Mouse (Mus musculus): ENCODE data around the gene Cyb5r3. TPM values are rescaled to one million over a fixed set of nuclear protein-coding genes. Genes with fewer than 3 reads are reported as not detected.

The Cyb5r3 gene
- polyA plus RNA-seq, 1 experiment from 2014 or later, result 125 TPM

DNA sequence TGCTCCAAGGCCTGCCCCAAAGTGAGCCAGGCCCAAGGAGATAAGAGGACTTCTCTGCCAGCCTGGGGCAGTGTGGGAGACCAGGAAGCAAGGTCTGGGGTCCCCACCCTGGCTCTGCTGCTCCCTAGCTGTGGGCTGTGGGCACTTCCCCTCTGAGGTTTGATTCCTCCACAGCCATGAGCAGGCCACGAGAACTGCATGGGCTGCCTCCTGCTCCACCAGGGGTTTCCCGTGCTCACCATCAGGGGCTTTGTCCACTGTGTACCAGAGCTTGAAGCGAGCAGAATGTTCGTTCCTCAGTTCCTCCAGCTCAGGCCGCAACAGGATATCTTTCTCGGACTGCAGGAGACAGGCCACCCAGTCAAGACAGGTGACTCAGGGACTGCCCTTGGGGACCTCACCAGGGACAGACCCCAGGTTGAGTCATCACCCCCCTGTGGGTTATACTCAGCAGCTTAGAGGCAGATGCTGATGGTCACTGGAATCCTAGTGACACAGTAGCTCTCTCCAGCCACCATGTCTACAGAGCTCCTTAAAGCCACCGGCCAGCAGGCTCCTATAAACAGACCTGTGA is 13.7 kb downstream of the Cyb5r3 start:
- Histone ChIP-seq H3K9me3 (ENCODE audit: control insufficient read depth, low read length) (no peaks in the 10 kb centered on the region), H3K4me3 (ENCODE audit: low read depth, low read length) (no peak overlapping the region), H3K4me1 (ENCODE audit: control insufficient read depth, insufficient read depth, low read length) (no peaks in the 10 kb centered on the region), H3K27me3 (replicated peaks; ENCODE audit: control insufficient read depth, insufficient read depth, low read length) (no peaks in the 10 kb centered on the region), H3K36me3 (ENCODE audit: control insufficient read depth, insufficient read depth, low read length) (peaks cover 63% of the 10 kb centered on the region), H3K9ac (ENCODE audit: low read depth, low read length) (no peak overlapping the region), H3K4me2 (ENCODE audit: low read depth, low read length) (no peak overlapping the region), H3K27ac (replicated peaks; ENCODE audit: low read depth, low read length) (no peak overlapping the region)
- ATAC-seq (ENCODE audit: low read depth), result no peak
- 96% methylated on average over 7 of the region's 7 CpGs for WGBS
- DNase-seq (ENCODE audit: low spot score), result no peak

DNA sequence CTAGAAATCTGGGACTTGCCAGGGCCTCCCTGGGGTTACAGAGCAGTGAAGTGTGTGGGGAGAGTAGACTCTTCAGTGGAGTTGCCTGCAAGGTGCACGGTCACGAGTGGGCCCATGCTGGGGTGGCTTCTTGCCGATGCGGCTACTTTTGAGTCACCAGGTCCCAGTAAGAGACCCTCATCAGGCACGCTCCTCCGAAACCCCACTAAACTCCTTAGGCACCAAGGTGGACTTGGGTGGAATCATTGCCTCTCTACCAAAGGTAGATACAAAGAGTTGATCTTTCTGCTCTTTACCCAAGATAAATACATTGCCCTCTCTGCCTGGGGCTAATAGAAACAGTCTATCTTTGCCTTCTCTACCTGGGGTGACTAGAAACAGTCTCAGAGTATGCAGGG is 14.7 kb downstream of the Cyb5r3 start:
- Histone ChIP-seq H3K4me1 (ENCODE audit: control insufficient read depth, insufficient read depth, low read length) (no peaks in the 10 kb centered on the region), H3K9me3 (ENCODE audit: control insufficient read depth, low read length) (no peaks in the 10 kb centered on the region), H3K27me3 (replicated peaks; ENCODE audit: control insufficient read depth, insufficient read depth, low read length) (no peaks in the 10 kb centered on the region), H3K4me3 (ENCODE audit: low read depth, low read length) (no peak overlapping the region), H3K36me3 (ENCODE audit: control insufficient read depth, insufficient read depth, low read length) (peaks cover 66% of the 10 kb centered on the region), H3K4me2 (ENCODE audit: low read depth, low read length) (no peak overlapping the region), H3K27ac (replicated peaks; ENCODE audit: low read depth, low read length) (no peak overlapping the region), H3K9ac (ENCODE audit: low read depth, low read length) (no peak overlapping the region)
- WGBS, result 96% methylated on average over 6 of the region's 6 CpGs
- ATAC-seq (ENCODE audit: low read depth) (no peak), DNase-seq (ENCODE audit: low spot score) (no peak)

DNA sequence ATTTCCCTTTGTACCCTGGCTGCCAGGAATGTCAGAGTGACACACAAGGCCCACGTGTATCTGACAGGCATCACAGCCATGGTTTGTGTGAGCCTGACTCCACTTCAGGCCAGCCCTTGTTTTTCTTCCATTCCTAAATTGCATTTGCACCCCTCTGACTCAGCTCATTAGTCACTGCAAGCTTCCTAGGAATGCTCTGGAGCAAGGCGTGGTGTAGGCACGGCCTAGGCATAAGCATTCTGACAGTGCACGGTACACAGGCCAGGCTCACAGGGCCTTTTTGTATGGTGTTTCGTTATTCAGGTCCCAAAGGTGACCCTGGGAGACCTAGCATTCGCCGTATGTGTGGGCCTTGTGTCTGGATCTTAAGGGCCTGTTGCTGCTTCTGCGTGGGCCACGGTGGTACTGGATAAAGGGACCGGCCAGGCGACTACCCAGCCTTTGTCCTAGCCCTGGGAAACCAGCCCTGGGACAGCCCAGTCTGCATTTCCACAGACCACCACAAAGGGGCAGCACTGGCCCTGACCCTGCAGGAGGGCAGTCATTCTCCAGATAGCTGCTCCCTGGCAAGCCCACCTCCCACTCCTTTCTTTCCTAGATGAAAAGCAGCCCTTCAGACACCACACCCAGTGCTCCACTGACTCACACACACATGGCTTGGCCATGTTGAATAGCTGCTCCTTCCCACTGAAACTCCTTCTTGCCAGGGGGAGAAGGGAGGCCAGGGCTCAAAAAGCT is 15.3 kb downstream of the Cyb5r3 start:
- Histone ChIP-seq H3K27ac (replicated peaks; ENCODE audit: low read depth, low read length) (no peak overlapping the region), H3K4me1 (ENCODE audit: control insufficient read depth, insufficient read depth, low read length) (no peaks in the 10 kb centered on the region), H3K27me3 (replicated peaks; ENCODE audit: control insufficient read depth, insufficient read depth, low read length) (no peaks in the 10 kb centered on the region), H3K9me3 (ENCODE audit: control insufficient read depth, low read length) (no peaks in the 10 kb centered on the region), H3K4me2 (ENCODE audit: low read depth, low read length) (no peak overlapping the region), H3K9ac (ENCODE audit: low read depth, low read length) (no peak overlapping the region), H3K4me3 (ENCODE audit: low read depth, low read length) (no peak overlapping the region), H3K36me3 (ENCODE audit: control insufficient read depth, insufficient read depth, low read length) (peaks cover 65% of the 10 kb centered on the region)
- ATAC-seq (ENCODE audit: low read depth), result no peak
- 75% methylated on average over 11 of the region's 11 CpGs for WGBS
- DNase-seq (ENCODE audit: low spot score), result peak; percentile 42

GRCm38 (mm10) chr15:83155672-83156419 is 16.5 kb downstream of the Cyb5r3 start:
- peak; percentile 9; the same call in 1 of the 2 replicates for ATAC-seq (ENCODE audit: low read depth)

DNA sequence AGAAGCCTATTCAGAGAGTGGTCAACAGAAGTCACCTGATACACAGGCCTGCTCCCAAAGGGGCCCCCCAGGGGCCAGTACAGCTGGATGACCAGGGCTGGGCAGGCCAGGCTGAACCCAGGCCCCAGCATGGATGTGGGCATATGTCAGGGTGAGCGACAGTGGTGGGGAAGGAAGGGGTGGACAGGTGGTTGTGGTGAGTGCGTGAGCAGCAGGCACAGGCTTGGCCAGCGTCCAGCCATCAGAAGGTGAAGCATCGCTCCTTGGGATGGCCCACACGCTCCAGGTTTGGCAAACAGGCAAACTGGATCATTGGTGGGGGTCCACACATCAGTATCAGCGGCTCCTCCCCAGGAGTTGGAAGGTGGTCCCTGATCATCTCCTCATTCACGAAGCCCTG is 18.1 kb downstream of the Cyb5r3 start:
- H3K27me3 ChIP-seq (replicated peaks; ENCODE audit: control insufficient read depth, insufficient read depth, low read length), result no peaks in the 10 kb centered on the region
- ATAC-seq (ENCODE audit: low read depth), result no peak
- H3K36me3 ChIP-seq (ENCODE audit: control insufficient read depth, insufficient read depth, low read length), result peaks cover 41% of the 10 kb centered on the region
- H3K4me2 ChIP-seq (ENCODE audit: low read depth, low read length), result no peak overlapping the region
- no peak overlapping the region for H3K27ac ChIP-seq (replicated peaks; ENCODE audit: low read depth, low read length)
- WGBS, result 93% methylated on average over 7 of the region's 7 CpGs
- H3K4me1 ChIP-seq (ENCODE audit: control insufficient read depth, insufficient read depth, low read length), result 0 out of 2 replicates have a peak, but pooled peaks cover 4% of the 10 kb centered on the region
- no peak overlapping the region for H3K9ac ChIP-seq (ENCODE audit: low read depth, low read length)
- no peak overlapping the region for H3K4me3 ChIP-seq (ENCODE audit: low read depth, low read length)
- no peaks in the 10 kb centered on the region for H3K9me3 ChIP-seq (ENCODE audit: control insufficient read depth, low read length)
- DNase-seq (ENCODE audit: low spot score), result no peak

More at GRCm38 (mm10) chr15:83155672-83156419, 16.5 kb downstream of the Cyb5r3 start:
- 51% methylated on average over 6 of the region's 6 CpGs for WGBS
- Histone ChIP-seq H3K9ac (ENCODE audit: low read depth, low read length) (peak overlapping the region; percentile 8; the same call in 1 of the 2 replicates), H3K27ac (replicated peaks; ENCODE audit: low read depth, low read length) (no peak overlapping the region), H3K4me3 (ENCODE audit: low read depth, low read length) (no peak overlapping the region), H3K4me2 (ENCODE audit: low read depth, low read length) (no peak overlapping the region), H3K27me3 (replicated peaks; ENCODE audit: control insufficient read depth, insufficient read depth, low read length) (no peaks in the 10 kb centered on the region), H3K9me3 (ENCODE audit: control insufficient read depth, low read length) (no peaks in the 10 kb centered on the region), H3K36me3 (ENCODE audit: control insufficient read depth, insufficient read depth, low read length) (peaks cover 55% of the 10 kb centered on the region), H3K4me1 (ENCODE audit: control insufficient read depth, insufficient read depth, low read length) (no peaks in the 10 kb centered on the region)
- no peak for DNase-seq (ENCODE audit: low spot score)

GRCm38 (mm10) chr15:83150694-83151093 is 21.7 kb downstream of the Cyb5r3 start:
- H3K4me3 ChIP-seq (ENCODE audit: low read depth, low read length), result no peak overlapping the region
- peaks cover 11% of the 10 kb centered on the region; the same call in 1 of the 2 replicates for H3K4me1 ChIP-seq (ENCODE audit: control insufficient read depth, insufficient read depth, low read length)
- H3K4me2 ChIP-seq (ENCODE audit: low read depth, low read length), result no peak overlapping the region
- no peaks in the 10 kb centered on the region for H3K9me3 ChIP-seq (ENCODE audit: control insufficient read depth, low read length)
- H3K27ac ChIP-seq (replicated peaks; ENCODE audit: low read depth, low read length), result peak overlapping the region; percentile 7
- WGBS, result 86% methylated on average over 4 of the region's 4 CpGs
- H3K27me3 ChIP-seq (replicated peaks; ENCODE audit: control insufficient read depth, insufficient read depth, low read length), result no peaks in the 10 kb centered on the region
- peaks cover 31% of the 10 kb centered on the region for H3K36me3 ChIP-seq (ENCODE audit: control insufficient read depth, insufficient read depth, low read length)
- DNase-seq (ENCODE audit: low spot score) (no peak), ATAC-seq (ENCODE audit: low read depth) (no peak)
- no peak overlapping the region for H3K9ac ChIP-seq (ENCODE audit: low read depth, low read length)

DNA sequence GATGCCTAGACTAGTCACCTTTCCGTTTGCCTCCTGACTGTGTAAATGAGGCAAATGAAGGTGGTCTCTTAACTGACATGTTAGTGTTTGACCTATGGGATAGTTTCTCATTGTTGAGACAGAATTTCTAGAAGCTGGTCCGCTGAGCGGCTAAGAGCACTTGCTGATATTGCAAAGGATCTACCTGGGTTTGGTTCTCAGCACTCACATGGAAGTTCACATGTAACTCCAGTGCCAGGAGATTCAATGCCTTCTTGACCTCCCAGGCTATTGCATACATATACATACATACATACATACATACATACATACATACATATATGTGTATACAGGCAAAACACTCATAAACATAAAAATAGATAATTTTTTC is 22.3 kb downstream of the Cyb5r3 start:
- H3K27ac ChIP-seq (replicated peaks; ENCODE audit: low read depth, low read length), result peak overlapping the region; percentile 98
- H3K4me2 ChIP-seq (ENCODE audit: low read depth, low read length), result peak overlapping the region; percentile 91
- H3K4me3 ChIP-seq (ENCODE audit: low read depth, low read length), result peak overlapping the region; percentile 93
- H3K9me3 ChIP-seq (ENCODE audit: control insufficient read depth, low read length), result no peaks in the 10 kb centered on the region
- DNase-seq (ENCODE audit: low spot score) (no peak), ATAC-seq (ENCODE audit: low read depth) (no peak)
- peaks cover 31% of the 10 kb centered on the region for H3K36me3 ChIP-seq (ENCODE audit: control insufficient read depth, insufficient read depth, low read length)
- peaks cover 11% of the 10 kb centered on the region; the same call in 1 of the 2 replicates for H3K4me1 ChIP-seq (ENCODE audit: control insufficient read depth, insufficient read depth, low read length)
- H3K27me3 ChIP-seq (replicated peaks; ENCODE audit: control insufficient read depth, insufficient read depth, low read length), result no peaks in the 10 kb centered on the region
- WGBS, result 16% methylated on average over 3 of the region's 3 CpGs
- H3K9ac ChIP-seq (ENCODE audit: low read depth, low read length), result 0 out of 2 replicates have a peak overlapping the region, but pooled peaks have one; percentile 98

GRCm38 (mm10) chr15:83149196-83150072 is 23.0 kb downstream of the Cyb5r3 start, which contains the start of gene Poldip3:
TSS of gene Poldip3 (minus strand) at chr15:83149384.
- ATAC-seq (ENCODE audit: low read depth) (peak; percentile 93), DNase-seq (ENCODE audit: low spot score) (peak; percentile 99)
- Histone ChIP-seq H3K4me3 (ENCODE audit: low read depth, low read length) (peak within 1 kb of the TSS; percentile 93), H3K27ac (replicated peaks; ENCODE audit: low read depth, low read length) (peak within 1 kb of the TSS; percentile 98), H3K9ac (ENCODE audit: low read depth, low read length) (peak within 1 kb of the TSS; percentile 98), H3K27me3 (replicated peaks; ENCODE audit: control insufficient read depth, insufficient read depth, low read length) (no peaks in the 10 kb centered on the region), H3K36me3 (ENCODE audit: control insufficient read depth, insufficient read depth, low read length) (peaks cover 33% of the 10 kb centered on the region), H3K9me3 (ENCODE audit: control insufficient read depth, low read length) (no peaks in the 10 kb centered on the region), H3K4me2 (ENCODE audit: low read depth, low read length) (peak within 1 kb of the TSS; percentile 91), H3K4me1 (ENCODE audit: control insufficient read depth, insufficient read depth, low read length) (peaks cover 11% of the 10 kb centered on the region; the same call in 1 of the 2 replicates)
- under 1% methylated on average over 50 of the region's 56 CpGs for WGBS

Measured in embryonic facial prominence, embryonic 14.5 days (tissue).